ENCODE assay signal across 8 mouse cellular contexts in genomic region chr2:27802493-27802892, GRCm38 (mm10).
DNase-seq lines count a peak whose midpoint lies in the region; ATAC-seq and TF ChIP-seq lines count a peak whose summit lies in the region.

No protein-coding gene starts in this region.

- H3K27me3 ChIP-seq in intestine, postnatal 0 days (replicated peaks; ENCODE audit: control insufficient read depth, insufficient read depth, low read length) = no peaks in the 10 kb centered on the region
- H3K27me3 ChIP-seq in midbrain, embryonic 16.5 days (ENCODE audit: control insufficient read depth, insufficient read depth, low read depth, low read length) = no peaks in the 10 kb centered on the region

- no peaks in the 10 kb centered on the region for H3K36me3 ChIP-seq in intestine, postnatal 0 days (ENCODE audit: control insufficient read depth, insufficient read depth)
- H3K36me3 ChIP-seq in midbrain, embryonic 16.5 days (ENCODE audit: control insufficient read depth, insufficient read depth, low read length) = no peaks in the 10 kb centered on the region

- ATAC-seq in intestine, postnatal 0 days = peak; percentile 53; the same call in 1 of the 2 replicates
- ATAC-seq in midbrain, embryonic 16.5 days = no peak

- TF ChIP-seq CTCF in intestine, postnatal 0 days (IDR thresholded peaks at IDR 0.05; ENCODE audit: low read depth) = no peak

- DNase-seq in adrenal gland, adult (ENCODE audit: inconsistent age in 2 of 2, low spot score in 1 of 2) = peak; percentile 73 to 84
- DNase-seq in adrenal gland, postnatal 4 days (ENCODE audit: low spot score in 2 of 2) = no peak
- peak; percentile 8 for DNase-seq in MN1 (ENCODE audit: low spot score)
- peak; percentile 53 for DNase-seq in gastrocnemius, adult 18-20 months (ENCODE audit: low spot score)
- DNase-seq in lung, postnatal 36 days = peak; percentile 20
- no peak for DNase-seq in spleen, postnatal 14 days (ENCODE audit: low spot score in 2 of 2)

- no peak overlapping the region for H3K4me2 ChIP-seq in intestine, postnatal 0 days (replicated peaks; ENCODE audit: low read depth)
- no peak overlapping the region for H3K4me2 ChIP-seq in midbrain, embryonic 16.5 days (ENCODE audit: low read length)

- H3K4me1 ChIP-seq in intestine, postnatal 0 days (replicated peaks; ENCODE audit: control insufficient read depth, insufficient read depth, low read length) = no peaks in the 10 kb centered on the region
- H3K4me1 ChIP-seq in midbrain, embryonic 16.5 days (ENCODE audit: control insufficient read depth, insufficient read depth, low read length) = no peaks in the 10 kb centered on the region

- H3K9me3 ChIP-seq in intestine, postnatal 0 days (ENCODE audit: control insufficient read depth) = no peaks in the 10 kb centered on the region
- H3K9me3 ChIP-seq in midbrain, embryonic 16.5 days (replicated peaks; ENCODE audit: control insufficient read depth, low read length, poor library complexity, severe bottlenecking) = no peaks in the 10 kb centered on the region

- 19% methylated on average over 9 of the region's 9 CpGs for WGBS in intestine, postnatal 0 days
- WGBS in midbrain, embryonic 16.5 days = 51% methylated on average over 9 of the region's 9 CpGs

- H3K4me3 ChIP-seq in intestine, postnatal 0 days (ENCODE audit: low read depth, low read length) = no peak overlapping the region
- no peak overlapping the region for H3K4me3 ChIP-seq in midbrain, embryonic 16.5 days (ENCODE audit: low read depth, low read length)

- H3K9ac ChIP-seq in intestine, postnatal 0 days (ENCODE audit: low read depth, low read length) = no peak overlapping the region
- no peak overlapping the region for H3K9ac ChIP-seq in midbrain, embryonic 16.5 days (ENCODE audit: low read depth, low read length)

- no peak overlapping the region for H3K27ac ChIP-seq in intestine, postnatal 0 days (ENCODE audit: low read depth, low read length)
- no peak overlapping the region for H3K27ac ChIP-seq in midbrain, embryonic 16.5 days (ENCODE audit: low read length)

Comparison
In these comparisons a context has a peak if more than half of its experiments do, and no peak if none do; other contexts are left out.
1. DNase-seq: peak in adrenal gland, adult (2 of 2), MN1 (single experiment), gastrocnemius, adult 18-20 months (single experiment) and lung, postnatal 36 days (single experiment); none in adrenal gland, postnatal 4 days (0 of 2) and spleen, postnatal 14 days (0 of 2).